Mouse (Mus musculus) v-Abl transformed pro-B cells (cell line): ENCODE measurements at regions not wholly inside any gene's neighbourhood (a gene's known extent, or its start where the extent isn't known, plus 50 kb on each side); places are given as distances from the start of the nearest gene placed in this dataset.
"Not testable (repeated sequence)": the region's sequence is repeated elsewhere in the genome, so short reads cannot be mapped to it uniquely, and the experiment has no call there.

Experiments
- in situ Hi-C, 2 experiments: fragments of 400-800 bp; cut with MboI; formaldehyde crosslinking; loops; one replicate each; pipeline ENCODE4 v1.15.1; 2025; ENCODE audit not compliant: unreplicated experiment in 2 of 2

DNA sequence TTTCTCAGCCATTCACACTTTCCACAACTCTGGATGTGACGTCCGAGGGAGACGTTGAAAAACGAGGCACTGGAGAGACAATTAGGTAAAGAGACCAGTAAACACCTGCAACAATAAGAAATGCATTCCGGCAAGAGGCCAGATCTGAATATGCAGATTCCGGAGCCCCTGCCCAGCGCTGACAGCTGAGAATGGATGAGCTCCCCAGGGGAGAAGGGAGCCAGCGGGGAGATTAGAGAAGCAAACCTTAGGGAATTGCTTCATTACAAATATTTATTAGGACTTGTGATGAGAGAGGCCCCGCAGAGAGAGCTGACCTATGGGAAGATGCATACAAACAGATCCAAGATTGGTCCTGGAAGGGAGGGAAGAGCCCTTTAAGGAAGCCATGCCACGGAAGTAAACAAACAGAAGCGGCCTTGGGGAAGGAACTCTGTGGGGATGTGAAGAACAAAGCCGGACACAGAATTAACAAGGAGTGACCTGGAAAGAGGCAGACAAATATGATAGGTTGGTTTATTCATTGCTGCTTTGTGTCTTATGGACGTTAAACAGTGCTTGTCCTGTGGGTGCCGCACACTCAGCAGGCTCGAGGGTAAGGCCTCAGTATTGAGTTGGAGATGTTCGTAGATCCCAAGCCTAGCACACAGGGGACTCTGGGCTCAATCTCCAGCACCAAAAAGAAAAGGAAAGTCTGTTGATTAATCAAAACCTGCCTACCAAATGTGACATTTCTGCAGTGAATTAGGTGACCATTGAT lies 121.7 kb upstream of the Nebl start:
- in situ Hi-C loops = no loop called here

DNA sequence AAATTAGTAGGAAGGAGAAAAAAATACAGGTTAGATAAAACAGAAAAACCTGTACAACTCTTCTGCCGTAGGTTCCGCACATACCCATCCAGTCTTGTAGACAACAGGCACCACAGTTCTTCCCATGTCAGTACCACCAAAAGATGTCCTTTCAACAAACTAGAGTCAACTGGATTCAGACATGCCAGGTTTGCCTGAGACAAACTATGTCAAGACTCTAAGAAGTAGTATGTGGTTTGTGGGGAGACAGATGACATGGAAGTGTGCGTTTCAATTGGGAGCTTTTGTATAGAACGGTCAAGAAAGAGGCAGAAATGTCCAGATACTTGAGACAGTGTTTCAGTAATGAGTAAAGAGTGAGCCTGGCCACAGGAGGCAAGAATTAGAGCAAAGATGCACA lies 119.5 kb upstream of the Nebl start:
- in situ Hi-C loops = no loop called here

DNA sequence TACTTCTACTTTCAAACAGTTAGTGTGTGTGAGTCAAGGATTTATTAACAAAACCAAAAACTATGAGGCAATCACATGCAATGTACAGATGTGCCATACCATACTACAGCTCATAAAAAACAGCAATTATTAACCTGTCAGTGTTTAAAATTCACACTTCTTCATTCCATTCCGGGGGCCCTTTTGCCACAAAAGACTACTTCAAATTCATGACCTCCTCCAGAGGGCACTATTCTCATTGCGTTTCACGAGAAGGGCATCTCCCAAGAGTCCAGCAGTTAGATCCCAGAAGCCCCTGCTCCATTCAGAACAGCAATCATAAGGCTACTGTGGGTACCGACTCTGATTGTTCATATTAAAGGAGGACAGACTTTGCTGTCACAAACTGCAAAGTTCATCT lies 118.0 kb upstream of the Nebl start:
- in situ Hi-C loops = no loop called here

DNA sequence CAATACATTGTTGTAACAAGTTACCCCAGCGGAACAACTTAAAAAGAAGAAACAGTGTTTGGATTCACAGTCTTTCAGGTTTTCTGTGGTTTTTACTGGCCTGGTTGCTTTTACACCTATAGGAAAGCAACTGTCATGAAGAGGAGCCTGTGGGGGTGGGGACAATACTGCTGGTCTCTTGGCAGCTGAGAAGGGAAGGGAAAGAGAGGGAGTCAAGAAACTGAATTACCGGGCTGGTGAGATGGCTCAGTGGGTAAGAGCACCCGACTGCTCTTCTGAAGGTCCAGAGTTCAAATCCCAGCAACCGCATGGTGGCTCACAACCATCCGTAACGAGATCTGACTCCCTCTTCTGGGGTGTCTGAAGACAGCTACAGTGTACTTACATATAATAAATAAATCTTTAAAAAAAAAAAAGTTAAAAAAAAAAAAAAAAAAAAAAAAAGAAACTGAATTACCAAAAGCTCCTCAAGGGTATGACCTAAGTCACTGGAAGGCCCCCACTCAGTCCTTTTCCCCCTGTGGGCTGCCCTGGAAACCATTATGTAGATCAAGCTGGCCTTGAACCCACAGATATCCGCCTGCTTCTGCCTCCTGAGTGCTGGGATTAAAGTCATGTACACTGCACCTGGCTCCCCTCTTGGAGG lies 114.3 kb upstream of the Nebl start:
- in situ Hi-C loops = not testable (repeated sequence)

DNA sequence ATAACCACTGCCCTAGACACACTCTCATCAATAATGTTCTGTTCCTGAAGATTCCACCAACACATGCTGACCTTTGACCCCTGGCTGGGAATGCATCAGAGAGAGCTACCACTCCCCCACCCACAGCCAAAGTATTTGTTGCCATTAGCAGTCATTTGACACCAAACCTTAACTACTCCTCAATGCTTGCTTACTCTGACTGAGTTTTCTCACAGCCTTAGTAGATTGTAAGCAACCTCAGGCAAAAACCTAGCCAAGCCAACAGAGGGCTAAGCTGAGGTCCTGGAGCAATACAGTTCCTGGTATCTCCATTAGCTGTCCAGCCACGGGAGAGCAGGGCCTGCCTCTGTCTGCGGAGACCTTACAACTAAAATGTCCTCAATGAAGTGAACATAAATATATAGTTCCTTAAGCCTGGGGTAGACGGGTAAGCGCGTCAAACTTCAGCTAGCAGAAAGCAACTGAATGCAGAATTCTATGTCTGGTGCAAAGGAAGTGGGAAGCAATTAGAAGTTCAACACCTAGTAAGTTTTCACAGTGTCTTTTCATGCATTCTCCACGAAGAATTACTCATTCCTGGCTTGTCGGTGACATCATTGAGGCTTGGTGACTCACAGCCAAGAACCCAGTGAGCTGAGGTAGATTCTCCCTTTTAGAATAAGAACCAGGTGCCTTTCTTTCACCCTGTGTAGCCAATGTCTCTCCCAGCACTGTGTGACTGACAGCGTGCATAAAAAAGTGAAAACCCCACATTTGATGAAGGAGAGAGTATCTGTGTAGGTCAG lies 113.6 kb upstream of the Nebl start:
- in situ Hi-C loops = no loop called here

GRCm38 (mm10) chr2:17841963-17842362 lies 110.7 kb upstream of the Nebl start:
- in situ Hi-C loops = no loop called here

GRCm38 (mm10) chr2:17841546-17841945 lies 110.3 kb upstream of the Nebl start:
- in situ Hi-C loops = no loop called here

DNA sequence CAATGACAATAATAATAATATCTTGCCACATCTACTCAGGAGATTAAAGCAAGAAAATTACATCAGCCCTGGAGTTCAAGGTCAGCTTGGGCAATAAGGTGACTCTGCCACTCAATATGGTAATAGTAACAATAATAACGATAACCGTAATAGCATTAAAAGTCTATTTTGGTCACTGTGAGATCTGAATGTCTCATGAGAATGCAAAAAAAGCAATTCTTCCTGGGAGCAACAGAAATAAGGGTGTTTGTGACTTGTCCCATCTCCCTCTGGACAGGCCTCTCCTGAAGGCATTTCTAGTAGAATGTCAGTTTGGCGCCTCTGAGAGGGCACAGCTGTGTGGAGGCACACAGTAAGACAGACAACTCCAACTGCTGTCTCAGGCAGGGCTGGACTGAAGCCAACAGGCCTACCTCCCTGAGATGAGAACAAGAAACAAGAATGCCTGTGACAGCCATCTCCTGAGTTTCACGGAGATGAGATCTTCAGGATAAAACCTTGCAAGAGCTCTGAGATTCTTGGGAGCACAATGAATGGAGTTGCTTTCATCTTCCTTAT lies 109.8 kb upstream of the Nebl start:
- in situ Hi-C loops = no loop called here

GRCm38 (mm10) chr2:17839649-17840048 lies 108.4 kb upstream of the Nebl start:
- in situ Hi-C loops = no loop called here

- in situ Hi-C loops = no loop called here
These were observed 107.8 kb upstream of the Nebl start for GRCm38 (mm10) chr2:17838859-17839581.

- in situ Hi-C loops = no loop called here
These were observed 107.1 kb upstream of the Nebl start for GRCm38 (mm10) chr2:17838381-17838680.

- in situ Hi-C loops = no loop called here
These were observed 106.5 kb upstream of the Nebl start for GRCm38 (mm10) chr2:17837541-17838380.

GRCm38 (mm10) chr2:17832726-17833125 lies 101.5 kb upstream of the Nebl start:
- in situ Hi-C loops = no loop called here

DNA sequence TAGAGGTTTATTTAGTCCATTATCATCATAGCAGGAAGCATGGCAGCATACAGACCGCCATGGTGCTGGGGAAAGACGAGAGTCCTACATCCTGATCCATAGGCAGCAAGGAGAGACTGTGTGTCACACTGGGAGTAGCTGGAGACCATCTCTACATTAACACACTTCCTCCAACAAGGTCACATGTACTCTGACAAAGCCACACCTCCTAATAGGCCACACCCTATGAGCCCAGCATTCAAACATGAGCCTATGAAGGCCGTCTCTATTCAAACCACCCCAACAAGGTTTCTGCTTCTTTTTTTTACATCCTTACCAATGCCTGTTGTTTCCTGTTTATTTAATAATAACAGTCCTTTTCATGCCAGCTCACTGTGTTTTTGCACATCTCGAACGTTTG lies 99.0 kb upstream of the Nebl start:
- in situ Hi-C loops = no loop called here

- in situ Hi-C loops = no loop called here
These were observed 94.0 kb upstream of the Nebl start for GRCm38 (mm10) chr2:17825271-17825670.

- in situ Hi-C loops = no loop called here
These were observed 92.9 kb upstream of the Nebl start for GRCm38 (mm10) chr2:17824176-17824575.

GRCm38 (mm10) chr2:17822621-17823006 lies 91.3 kb upstream of the Nebl start:
- in situ Hi-C loops = no loop called here

DNA sequence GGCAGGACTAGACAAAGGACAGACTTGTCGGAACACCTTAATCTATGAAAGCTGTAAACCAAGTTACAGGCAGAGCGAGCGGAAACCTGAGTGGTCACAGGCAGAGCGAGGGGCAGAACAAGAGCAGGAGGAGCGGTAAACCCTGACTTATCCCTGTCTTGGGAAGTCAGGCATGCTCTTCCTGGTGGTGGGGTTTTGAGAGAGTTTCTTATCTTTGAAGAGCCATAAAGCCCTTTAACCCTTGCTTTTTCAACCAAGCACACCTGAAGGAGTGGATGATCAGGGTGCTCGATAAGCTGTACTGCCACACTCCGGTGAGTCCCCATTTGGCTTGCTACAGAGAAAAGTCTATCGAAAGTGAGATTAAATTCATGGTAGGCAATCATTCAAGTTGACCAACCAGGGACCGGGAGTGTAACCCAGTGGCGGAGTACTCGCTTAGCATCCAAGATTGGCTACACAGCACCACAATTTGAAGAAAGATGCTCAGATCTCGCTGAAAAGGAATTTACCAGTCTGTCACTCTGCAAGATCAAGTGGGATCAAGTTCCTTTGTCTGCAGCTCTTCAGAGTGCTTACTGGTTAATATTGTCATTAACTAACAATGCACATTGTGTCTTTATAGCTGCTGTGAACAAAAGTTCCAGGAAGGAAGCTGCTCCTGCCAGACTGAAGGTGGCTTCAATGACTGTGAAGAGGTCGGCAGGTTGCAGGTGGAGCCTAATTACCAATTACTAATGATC lies 90.8 kb upstream of the Nebl start:
- in situ Hi-C loops = no loop called here

DNA sequence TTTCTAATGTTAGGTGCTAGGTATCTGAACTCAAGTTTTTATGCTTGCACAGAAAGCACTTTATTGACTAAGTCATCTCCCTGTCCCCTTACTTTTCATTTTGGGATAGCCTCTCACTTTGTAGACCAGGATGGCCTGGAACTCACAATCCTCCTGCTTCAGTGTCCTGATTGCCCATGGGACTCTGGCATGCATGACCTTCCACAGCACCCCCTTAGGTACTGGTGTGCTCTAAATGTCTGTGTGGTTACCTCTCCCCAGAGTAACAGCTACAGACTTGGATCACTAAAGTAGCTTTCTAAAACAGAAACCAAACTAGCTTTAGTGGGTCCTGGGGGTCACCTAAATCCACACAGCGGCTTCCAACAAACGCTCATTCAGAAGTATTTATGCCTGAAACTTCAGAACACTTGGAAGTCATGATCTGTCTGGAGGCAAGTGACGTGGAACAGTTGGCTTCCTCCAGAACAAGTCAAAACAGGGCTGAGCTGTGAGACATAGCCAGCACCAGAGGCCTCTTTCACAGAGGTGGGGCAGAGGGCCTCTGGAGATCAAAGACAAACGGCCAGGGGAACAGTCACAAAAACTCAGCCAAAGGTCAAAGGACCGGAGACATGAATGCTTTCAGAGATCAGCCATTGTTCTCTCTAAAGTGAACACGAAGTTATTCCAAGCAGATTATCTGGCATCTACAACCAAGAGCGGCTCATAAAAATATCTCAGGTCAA lies 80.8 kb upstream of the Nebl start:
- in situ Hi-C loops = no loop called here
